Mouse (Mus musculus): ENCODE data around the gene Xpot. TPM values are rescaled to one million over a fixed set of nuclear protein-coding genes. Genes with fewer than 3 reads are reported as not detected.

Xpot gene
- polyA plus RNA-seq (2014; fragmentation: Nextera tagmentation; extraction: Ambion mirVana), result 28.7 and 38.4 TPM in 2 replicates

DNA sequence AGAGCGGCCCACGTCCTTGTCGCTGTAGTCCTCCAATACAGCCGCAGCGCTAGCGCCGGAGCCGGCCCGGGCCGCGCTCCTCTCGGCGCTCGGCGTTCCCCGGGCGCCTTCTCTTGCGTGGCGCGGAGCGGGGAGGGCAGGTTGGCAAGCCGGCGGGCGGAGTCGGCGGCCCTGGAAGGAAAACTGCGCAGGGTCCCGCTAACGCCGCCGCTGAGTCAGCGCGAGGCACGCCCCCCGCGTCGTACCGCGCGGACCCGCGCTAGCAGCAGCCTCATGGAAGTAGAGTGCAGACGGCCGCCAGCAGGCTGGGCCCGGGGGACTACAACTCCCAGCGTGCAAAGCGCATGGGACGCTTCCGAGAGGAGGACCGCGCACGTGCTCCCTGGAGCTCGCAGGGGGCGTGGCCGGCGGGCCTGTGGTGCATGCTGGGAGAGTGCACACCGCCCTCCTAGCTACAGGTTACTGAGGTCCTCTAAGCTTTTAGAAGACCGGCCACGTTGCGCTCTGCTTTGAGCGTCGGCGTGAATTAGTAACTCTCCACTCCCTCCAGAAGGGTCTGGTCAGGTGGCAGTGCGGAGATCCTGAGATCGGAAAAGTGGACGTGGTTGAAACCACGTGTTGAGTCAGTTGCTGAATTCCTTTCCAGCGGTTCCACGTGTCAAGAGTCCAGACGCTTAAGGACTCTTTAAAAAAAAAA lies at the start of gene Xpot:
Gene Xpot, minus strand, starts transcription at position 147 of the 697 bp plus-strand sequence.
- under 1% methylated on average over 70 of the region's 70 CpGs for WGBS
- ATAC-seq (ENCODE audit: insufficient number of reproducible peaks, insufficient read depth, low FRiP score, low read depth), result peak; percentile 100
- Histone ChIP-seq H3K9me3 (ENCODE audit: control insufficient read depth, low read length) (no peaks in the 10 kb centered on the region), H3K4me3 (ENCODE audit: control insufficient read depth in 1 of 2, insufficient read depth in 1 of 2, low read depth in 1 of 2, low read length in 2 of 2) (peak within 1 kb of the TSS; percentile 71 to 96), H3K36me3 (ENCODE audit: control insufficient read depth, insufficient read depth, low read length) (peaks cover 18% of the 10 kb centered on the region), H3K27me3 (ENCODE audit: control insufficient read depth, insufficient read depth, low read length) (no peaks in the 10 kb centered on the region), H3K27ac (replicated peaks in 1 of 2; ENCODE audit: control insufficient read depth in 1 of 2, insufficient read depth in 1 of 2, low read depth in 2 of 2, low read length in 2 of 2) (peak within 1 kb of the TSS; percentile 90 to 95), H3K9ac (ENCODE audit: low read length) (peak within 1 kb of the TSS; percentile 90), H3K4me1 (ENCODE audit: control insufficient read depth in 2 of 2, insufficient read depth in 2 of 2, low read length in 2 of 2) (peaks cover 6 to 11% of the 10 kb centered on the region in 2 experiments), H3K4me2 (ENCODE audit: low read length) (peak within 1 kb of the TSS; percentile 90)

DNA sequence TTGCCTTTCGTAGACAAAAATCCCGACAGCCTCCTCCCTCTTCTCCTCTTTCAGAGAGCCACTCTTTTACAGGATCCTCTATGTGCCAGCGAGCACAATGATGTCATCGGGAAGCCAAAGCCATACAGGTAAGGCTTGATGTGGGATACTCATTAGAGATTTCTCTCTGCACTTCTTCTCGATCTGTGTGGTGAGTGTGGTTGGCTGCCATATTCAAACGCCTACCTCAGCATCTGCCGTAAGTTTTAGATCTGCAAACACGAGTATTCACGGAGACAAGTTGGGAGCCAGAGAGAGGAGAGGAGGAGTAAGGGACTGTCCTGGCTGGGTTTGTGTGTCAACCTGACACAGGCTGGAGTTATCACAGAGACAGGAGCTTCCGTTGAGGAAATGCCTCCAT lies 43.0 kb upstream of the Xpot start:
- WGBS, result 73% methylated on average over 10 of the region's 10 CpGs

DNA sequence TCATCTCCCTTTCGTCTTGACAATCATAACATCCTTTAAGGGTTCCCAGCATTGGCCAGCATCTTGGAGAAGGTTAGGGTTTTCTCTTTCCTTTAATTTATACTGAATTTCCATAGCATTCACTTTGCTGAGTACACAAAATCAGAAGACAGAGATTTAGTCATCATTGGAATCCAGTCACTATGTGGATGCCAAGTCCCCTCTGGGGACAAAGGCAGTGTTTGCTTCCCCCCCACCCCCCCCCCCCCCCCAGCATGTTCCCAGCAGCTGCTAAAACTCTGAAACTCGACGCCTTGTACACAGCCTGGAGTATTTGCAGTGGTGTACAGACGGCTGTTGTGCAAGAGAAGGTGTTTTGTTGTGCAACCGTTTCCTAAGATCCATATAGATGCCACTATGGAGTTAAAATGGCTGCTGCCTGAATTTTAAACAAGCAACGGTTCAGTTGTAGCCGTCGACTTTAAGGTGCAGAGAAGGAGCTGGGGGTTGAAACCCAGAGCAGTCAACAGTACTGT lies 39.6 kb upstream of the Xpot start:
- Histone ChIP-seq H3K4me1 (ENCODE audit: control insufficient read depth in 2 of 2, insufficient read depth in 2 of 2, low read length in 2 of 2) (peaks cover 4 to 6% of the 10 kb centered on the region in 2 experiments; a peak in 3 of 4 replicates), H3K9me3 (ENCODE audit: control insufficient read depth, low read length) (no peaks in the 10 kb centered on the region), H3K27me3 (ENCODE audit: control insufficient read depth, insufficient read depth, low read length) (no peaks in the 10 kb centered on the region), H3K9ac (ENCODE audit: low read length) (no peak overlapping the region), H3K4me3 (ENCODE audit: control insufficient read depth in 1 of 2, insufficient read depth in 1 of 2, low read depth in 1 of 2, low read length in 2 of 2) (no peak overlapping the region), H3K27ac (replicated peaks in 1 of 2; ENCODE audit: control insufficient read depth in 1 of 2, insufficient read depth in 1 of 2, low read depth in 2 of 2, low read length in 2 of 2) (no peak overlapping the region), H3K4me2 (ENCODE audit: low read length) (no peak overlapping the region), H3K36me3 (ENCODE audit: control insufficient read depth, insufficient read depth, low read length) (no peaks in the 10 kb centered on the region)
- no peak for ATAC-seq (ENCODE audit: insufficient number of reproducible peaks, insufficient read depth, low FRiP score, low read depth)
- WGBS, result 52% methylated on average over 8 of the region's 8 CpGs

More for the DNA sequence above, 43.0 kb upstream of the Xpot start:
- H3K4me1 ChIP-seq (ENCODE audit: control insufficient read depth in 2 of 2, insufficient read depth in 2 of 2, low read length in 2 of 2), result peaks cover 6 to 12% of the 10 kb centered on the region in 2 experiments; a peak in 3 of 4 replicates
- H3K27ac ChIP-seq (replicated peaks in 1 of 2; ENCODE audit: control insufficient read depth in 1 of 2, insufficient read depth in 1 of 2, low read depth in 2 of 2, low read length in 2 of 2), result no peak overlapping the region
- H3K9ac ChIP-seq (ENCODE audit: low read length), result no peak overlapping the region
- H3K4me2 ChIP-seq (ENCODE audit: low read length), result no peak overlapping the region
- no peaks in the 10 kb centered on the region for H3K27me3 ChIP-seq (ENCODE audit: control insufficient read depth, insufficient read depth, low read length)
- no peaks in the 10 kb centered on the region for H3K36me3 ChIP-seq (ENCODE audit: control insufficient read depth, insufficient read depth, low read length)
- ATAC-seq (ENCODE audit: insufficient number of reproducible peaks, insufficient read depth, low FRiP score, low read depth), result no peak
- H3K9me3 ChIP-seq (ENCODE audit: control insufficient read depth, low read length), result peaks cover 5% of the 10 kb centered on the region; the same call in 1 of the 2 replicates
- H3K4me3 ChIP-seq (ENCODE audit: control insufficient read depth in 1 of 2, insufficient read depth in 1 of 2, low read depth in 1 of 2, low read length in 2 of 2), result no peak overlapping the region

DNA sequence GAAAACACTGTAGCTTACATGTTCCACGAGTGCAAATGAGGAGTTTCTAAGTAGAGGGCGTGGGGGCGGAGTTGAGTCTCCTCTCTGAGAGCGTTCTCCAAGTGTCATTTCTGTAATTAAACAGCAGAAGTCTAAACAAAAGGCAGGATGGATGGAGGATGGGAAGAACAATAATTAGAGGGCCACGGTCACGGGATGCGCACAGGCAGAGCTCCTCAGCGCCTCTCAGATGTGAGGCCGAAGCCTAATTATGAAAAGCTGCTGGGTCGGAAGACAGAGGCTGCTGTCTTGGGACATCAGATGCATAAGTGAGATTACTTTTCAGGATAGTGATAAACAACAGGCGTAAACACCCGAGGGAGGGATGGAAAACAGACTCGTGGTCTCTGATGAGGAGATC lies 37.5 kb upstream of the Xpot start:
- 69% methylated on average over 13 of the region's 13 CpGs for WGBS
- no peak overlapping the region for H3K4me2 ChIP-seq (ENCODE audit: low read length)
- H3K27me3 ChIP-seq (ENCODE audit: control insufficient read depth, insufficient read depth, low read length), result no peaks in the 10 kb centered on the region
- no peak for ATAC-seq (ENCODE audit: insufficient number of reproducible peaks, insufficient read depth, low FRiP score, low read depth)
- H3K9ac ChIP-seq (ENCODE audit: low read length), result no peak overlapping the region
- H3K9me3 ChIP-seq (ENCODE audit: control insufficient read depth, low read length), result no peaks in the 10 kb centered on the region
- no peak overlapping the region for H3K4me3 ChIP-seq (ENCODE audit: control insufficient read depth in 1 of 2, insufficient read depth in 1 of 2, low read depth in 1 of 2, low read length in 2 of 2)
- H3K36me3 ChIP-seq (ENCODE audit: control insufficient read depth, insufficient read depth, low read length), result no peaks in the 10 kb centered on the region
- H3K4me1 ChIP-seq (ENCODE audit: control insufficient read depth in 2 of 2, insufficient read depth in 2 of 2, low read length in 2 of 2), result peaks cover 4 to 6% of the 10 kb centered on the region in 2 experiments; a peak in 3 of 4 replicates
- H3K27ac ChIP-seq (replicated peaks in 1 of 2; ENCODE audit: control insufficient read depth in 1 of 2, insufficient read depth in 1 of 2, low read depth in 2 of 2, low read length in 2 of 2), result no peak overlapping the region

DNA sequence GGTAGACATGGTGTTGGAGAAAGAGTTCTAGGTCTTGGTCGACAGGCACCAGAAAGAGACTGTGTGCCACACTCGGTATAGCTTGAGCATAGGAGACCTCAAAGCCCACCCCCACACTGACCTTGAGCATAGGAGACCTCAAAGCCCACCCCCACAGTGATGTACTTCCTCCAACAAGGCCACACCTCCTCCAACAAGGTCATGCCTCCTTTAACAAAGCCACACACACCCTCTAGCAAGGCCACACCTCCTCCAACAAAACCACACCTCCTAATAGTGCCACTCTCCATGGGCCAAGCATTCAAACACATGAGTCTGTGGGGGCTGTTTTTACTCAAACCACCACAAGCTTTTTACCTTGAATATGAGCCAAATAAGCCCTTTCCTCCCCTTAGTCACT lies 36.6 kb upstream of the Xpot start:
- 79% methylated on average over 2 of the region's 2 CpGs for WGBS
- Histone ChIP-seq H3K4me3 (ENCODE audit: control insufficient read depth in 1 of 2, insufficient read depth in 1 of 2, low read depth in 1 of 2, low read length in 2 of 2) (no peak overlapping the region), H3K4me2 (ENCODE audit: low read length) (no peak overlapping the region), H3K4me1 (ENCODE audit: control insufficient read depth in 2 of 2, insufficient read depth in 2 of 2, low read length in 2 of 2) (peaks cover 4 to 6% of the 10 kb centered on the region in 2 experiments; a peak in 3 of 4 replicates), H3K9ac (ENCODE audit: low read length) (no peak overlapping the region), H3K27me3 (ENCODE audit: control insufficient read depth, insufficient read depth, low read length) (no peaks in the 10 kb centered on the region), H3K9me3 (ENCODE audit: control insufficient read depth, low read length) (no peaks in the 10 kb centered on the region), H3K36me3 (ENCODE audit: control insufficient read depth, insufficient read depth, low read length) (no peaks in the 10 kb centered on the region), H3K27ac (replicated peaks in 1 of 2; ENCODE audit: control insufficient read depth in 1 of 2, insufficient read depth in 1 of 2, low read depth in 2 of 2, low read length in 2 of 2) (no peak overlapping the region)
- no peak for ATAC-seq (ENCODE audit: insufficient number of reproducible peaks, insufficient read depth, low FRiP score, low read depth)

DNA sequence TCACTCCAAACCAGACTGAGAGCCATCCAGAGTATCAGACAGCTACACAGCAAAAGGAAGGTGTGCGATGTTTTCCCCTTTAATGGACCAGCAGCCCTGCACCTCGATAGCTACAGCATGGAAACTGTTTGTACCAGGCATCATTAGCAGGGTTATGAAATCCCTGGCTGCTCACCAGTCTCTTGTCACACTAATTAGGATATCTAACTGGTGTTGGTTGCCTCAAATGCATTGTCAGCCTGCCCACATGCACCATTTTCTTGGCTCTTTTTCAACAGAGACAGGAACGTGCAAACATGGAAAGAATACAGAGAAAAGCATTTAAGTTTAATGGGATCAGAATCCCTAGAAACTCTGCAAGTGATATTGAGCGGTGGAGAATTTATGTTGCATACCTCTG lies 29.8 kb upstream of the Xpot start:
- no peak overlapping the region for H3K27ac ChIP-seq (replicated peaks in 1 of 2; ENCODE audit: control insufficient read depth in 1 of 2, insufficient read depth in 1 of 2, low read depth in 2 of 2, low read length in 2 of 2)
- no peak overlapping the region for H3K4me2 ChIP-seq (ENCODE audit: low read length)
- H3K4me3 ChIP-seq (ENCODE audit: control insufficient read depth in 1 of 2, insufficient read depth in 1 of 2, low read depth in 1 of 2, low read length in 2 of 2), result no peak overlapping the region
- no peak for ATAC-seq (ENCODE audit: insufficient number of reproducible peaks, insufficient read depth, low FRiP score, low read depth)
- 86% methylated on average over 4 of the region's 4 CpGs for WGBS
- no peaks in the 10 kb centered on the region for H3K36me3 ChIP-seq (ENCODE audit: control insufficient read depth, insufficient read depth, low read length)
- H3K27me3 ChIP-seq (ENCODE audit: control insufficient read depth, insufficient read depth, low read length), result no peaks in the 10 kb centered on the region
- H3K9ac ChIP-seq (ENCODE audit: low read length), result no peak overlapping the region
- H3K4me1 ChIP-seq (ENCODE audit: control insufficient read depth in 2 of 2, insufficient read depth in 2 of 2, low read length in 2 of 2), result no peaks in the 10 kb centered on the region
- no peaks in the 10 kb centered on the region for H3K9me3 ChIP-seq (ENCODE audit: control insufficient read depth, low read length)

DNA sequence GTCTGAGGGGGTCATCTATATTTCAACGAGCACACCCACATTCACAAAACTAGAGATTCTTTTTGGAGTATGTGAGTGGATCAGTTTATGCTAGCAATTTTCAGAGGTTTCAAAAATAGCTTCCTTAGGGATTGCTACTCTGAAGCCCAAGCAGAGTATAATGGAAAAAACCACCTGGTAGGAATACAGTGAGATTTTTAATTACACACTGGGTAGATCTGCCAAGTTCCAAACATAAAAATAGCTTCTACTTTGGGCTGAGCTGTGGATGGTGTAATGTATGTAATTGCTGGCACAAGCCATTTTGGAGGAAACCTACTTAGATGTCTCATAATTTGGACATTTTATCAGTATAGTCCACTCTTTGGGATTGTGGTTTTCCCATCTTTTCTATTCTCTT lies 26.9 kb upstream of the Xpot start:
- no peaks in the 10 kb centered on the region for H3K27me3 ChIP-seq (ENCODE audit: control insufficient read depth, insufficient read depth, low read length)
- no peaks in the 10 kb centered on the region for H3K9me3 ChIP-seq (ENCODE audit: control insufficient read depth, low read length)
- no peak overlapping the region for H3K9ac ChIP-seq (ENCODE audit: low read length)
- ATAC-seq (ENCODE audit: insufficient number of reproducible peaks, insufficient read depth, low FRiP score, low read depth), result no peak
- H3K4me3 ChIP-seq (ENCODE audit: control insufficient read depth in 1 of 2, insufficient read depth in 1 of 2, low read depth in 1 of 2, low read length in 2 of 2), result no peak overlapping the region
- H3K4me2 ChIP-seq (ENCODE audit: low read length), result no peak overlapping the region
- WGBS, result 83% methylated on average over 1 of the region's 1 CpGs
- no peaks in the 10 kb centered on the region for H3K36me3 ChIP-seq (ENCODE audit: control insufficient read depth, insufficient read depth, low read length)
- no peak overlapping the region for H3K27ac ChIP-seq (replicated peaks in 1 of 2; ENCODE audit: control insufficient read depth in 1 of 2, insufficient read depth in 1 of 2, low read depth in 2 of 2, low read length in 2 of 2)
- no peaks in the 10 kb centered on the region for H3K4me1 ChIP-seq (ENCODE audit: control insufficient read depth in 2 of 2, insufficient read depth in 2 of 2, low read length in 2 of 2)

All from heart, embryonic 14.5 days (tissue).